Mouse (Mus musculus) natural killer cell, adult 2 months (primary cell): ENCODE measurements around the gene Ctse.
A peak's percentile ranks its signal among the peaks of the same experiment; 100 is the strongest.
"Not testable (repeated sequence)": the region's sequence is repeated elsewhere in the genome, so short reads cannot be mapped to it uniquely, and the experiment has no call there.

Experiments
- DNase-seq, 2 experiments: peaks; one replicate each; pipeline ENCODE4 v3.0.0; 2022; ENCODE audit warnings: low spot score in 2 of 2

Ctse gene

GRCm38 (mm10) chr1:131637791-131638540 lies at the start of gene Ctse:
Gene Ctse (plus strand): TSS chr1:131638306.
- DNase-seq: peak; percentile 67 to 73

GRCm38 (mm10) chr1:131598905-131599304 lies 39.2 kb upstream of the Ctse start, which contains the start of gene Avpr1b:
Gene Avpr1b (plus strand): TSS chr1:131599239.
- DNase-seq: no peak

GRCm38 (mm10) chr1:131600314-131600713 lies 37.8 kb upstream of the Ctse start:
- no peak for DNase-seq

- no peak for DNase-seq
Observed at GRCm38 (mm10) chr1:131606719-131607118, 31.4 kb upstream of the Ctse start.

GRCm38 (mm10) chr1:131612556-131613155 lies 25.4 kb upstream of the Ctse start:
- no peak for DNase-seq

GRCm38 (mm10) chr1:131613361-131614133 lies 24.6 kb upstream of the Ctse start:
- peak; percentile 66 to 84 for DNase-seq

GRCm38 (mm10) chr1:131614641-131615040 lies 23.5 kb upstream of the Ctse start:
- no peak for DNase-seq

- DNase-seq: no peak
Observed at GRCm38 (mm10) chr1:131616131-131616530, 22.0 kb upstream of the Ctse start.

- DNase-seq: no peak
Observed at GRCm38 (mm10) chr1:131616546-131617220, 21.4 kb upstream of the Ctse start.

- DNase-seq: no peak
Observed at GRCm38 (mm10) chr1:131618576-131618975, 19.5 kb upstream of the Ctse start.

GRCm38 (mm10) chr1:131619348-131619747 lies 18.8 kb upstream of the Ctse start:
- no peak for DNase-seq

GRCm38 (mm10) chr1:131623644-131624043 lies 14.5 kb upstream of the Ctse start:
- no peak for DNase-seq

GRCm38 (mm10) chr1:131624175-131624835 lies 13.8 kb upstream of the Ctse start:
- no peak for DNase-seq

- no peak for DNase-seq
Observed at GRCm38 (mm10) chr1:131626200-131626599, 11.9 kb upstream of the Ctse start.

GRCm38 (mm10) chr1:131632216-131632615 lies 5.9 kb upstream of the Ctse start:
- DNase-seq: not testable (repeated sequence)

GRCm38 (mm10) chr1:131634495-131634894 lies 3.6 kb upstream of the Ctse start:
- no peak for DNase-seq

- peak; percentile 22 to 33 for DNase-seq
Observed at GRCm38 (mm10) chr1:131638541-131639421, 675 bp downstream of the Ctse start.

GRCm38 (mm10) chr1:131640062-131640461 lies 2.0 kb downstream of the Ctse start:
- no peak for DNase-seq

GRCm38 (mm10) chr1:131641565-131641964 lies 3.5 kb downstream of the Ctse start:
- no peak for DNase-seq

- DNase-seq: no peak
Observed at GRCm38 (mm10) chr1:131642251-131642650, 4.1 kb downstream of the Ctse start.
